Mouse (Mus musculus) right cerebral cortex, postnatal 14 days (tissue): ENCODE measurements around the gene Vmn2r25.
"Not testable (repeated sequence)": the region's sequence is repeated elsewhere in the genome, so short reads cannot be mapped to it uniquely, and the experiment has no call there.

Source experiments
- DNase-seq: peaks from one replicate; pipeline ENCODE4 v3.0.0; 2022

Vmn2r25 gene

DNA sequence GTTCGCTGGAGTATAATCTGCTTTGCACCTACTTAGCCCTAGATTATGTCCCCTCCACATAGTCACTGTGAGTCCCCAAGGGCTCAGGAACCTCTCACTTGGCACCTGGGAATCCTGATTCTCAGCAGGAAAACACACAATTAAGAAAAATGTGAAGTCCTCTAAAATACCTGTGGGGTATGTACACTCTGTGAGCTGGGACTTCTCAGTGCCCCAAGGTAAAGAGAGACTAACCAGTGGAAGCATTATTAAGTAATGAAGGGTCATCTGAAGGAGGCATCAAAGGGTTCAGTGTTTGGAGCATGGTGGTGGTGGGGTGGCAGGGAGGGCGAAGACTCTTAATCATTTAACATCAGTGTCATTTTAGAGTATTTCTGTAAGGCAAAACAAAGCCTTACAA, at the start of gene Vmn2r25:
Vmn2r25 (minus strand) TSS at position 101 of the 400 bp plus-strand sequence.
- DNase-seq, result not testable (repeated sequence)

DNA sequence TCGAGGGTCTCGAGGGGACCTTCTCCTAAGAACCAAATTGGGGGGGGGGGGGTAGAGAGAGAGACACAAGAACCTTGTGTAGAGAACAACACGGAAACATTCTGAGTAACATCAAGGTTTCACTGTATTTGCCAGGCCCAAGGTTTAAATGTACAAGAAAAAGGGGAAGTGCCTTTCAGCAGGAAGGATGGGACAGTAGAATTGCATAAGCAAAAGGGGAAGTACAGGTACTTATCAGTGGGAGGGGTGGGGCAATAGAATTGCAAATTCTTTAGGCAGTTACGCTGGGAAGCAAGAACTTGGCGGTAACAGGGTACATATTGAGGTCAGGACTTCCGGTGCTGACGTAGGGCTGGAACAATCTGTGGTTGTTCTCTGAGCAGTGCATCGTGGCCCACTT, 33.3 kb downstream of the Vmn2r25 start:
- DNase-seq, result no peak

DNA sequence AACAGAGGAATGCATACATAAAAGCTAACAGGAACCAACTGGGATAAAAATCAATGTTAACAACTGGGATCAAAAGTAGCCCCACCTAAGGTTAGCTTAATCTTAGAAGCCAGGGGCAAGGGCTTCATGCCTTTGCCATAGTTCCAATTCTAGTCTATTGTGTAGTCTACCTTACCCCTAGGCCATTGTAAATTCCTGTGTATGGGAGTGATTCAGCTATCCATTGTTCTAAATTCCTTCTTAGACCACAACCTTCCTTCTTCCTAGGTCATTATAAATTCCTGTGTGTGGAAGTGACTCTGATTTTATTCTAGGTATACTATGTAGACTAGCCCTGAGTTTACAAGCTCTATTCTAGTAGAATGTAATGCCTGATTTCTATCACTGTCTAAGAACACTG, 43.0 kb downstream of the Vmn2r25 start:
- DNase-seq, result not testable (repeated sequence)

DNA sequence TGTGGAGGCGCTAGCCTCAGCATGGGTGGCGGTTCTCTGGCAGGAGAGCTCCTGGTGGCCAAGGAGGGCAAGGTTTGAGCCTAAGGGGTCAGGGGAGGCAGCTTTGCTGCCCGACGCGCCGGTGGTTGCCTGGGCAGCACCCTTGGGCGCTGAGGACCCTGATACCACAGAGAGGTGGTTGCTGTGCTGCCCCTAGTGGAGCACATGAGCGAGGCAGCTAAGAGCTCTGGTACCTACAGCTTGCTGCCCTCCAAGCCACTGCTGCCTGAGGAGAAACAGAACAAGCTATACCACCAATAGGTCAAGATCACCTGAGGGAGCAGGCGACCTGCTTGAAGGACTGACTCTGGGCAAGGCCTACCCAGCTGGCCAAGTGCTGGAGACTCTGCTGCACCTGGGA, 59.5 kb downstream of the Vmn2r25 start:
- no peak for DNase-seq

DNA sequence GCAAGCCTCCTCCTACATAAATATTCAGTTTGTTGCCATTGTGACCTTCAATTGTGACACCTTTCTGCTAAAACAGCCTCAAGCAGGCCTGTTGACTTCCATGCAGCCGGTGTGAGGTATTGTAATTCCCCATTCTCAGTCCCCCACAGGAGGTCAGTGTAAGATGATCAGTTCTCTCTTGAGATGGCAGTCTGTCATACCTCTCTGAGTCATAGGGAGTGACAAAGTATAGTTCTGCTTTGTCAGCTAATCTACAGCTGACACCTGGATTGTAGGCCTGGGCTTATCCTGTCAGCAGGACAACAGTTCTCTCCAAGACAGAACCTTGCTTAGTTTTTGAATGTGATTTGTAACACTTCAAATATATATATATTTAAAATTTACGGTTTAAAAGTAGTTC, 68.4 kb downstream of the Vmn2r25 start:
- DNase-seq, result no peak

DNA sequence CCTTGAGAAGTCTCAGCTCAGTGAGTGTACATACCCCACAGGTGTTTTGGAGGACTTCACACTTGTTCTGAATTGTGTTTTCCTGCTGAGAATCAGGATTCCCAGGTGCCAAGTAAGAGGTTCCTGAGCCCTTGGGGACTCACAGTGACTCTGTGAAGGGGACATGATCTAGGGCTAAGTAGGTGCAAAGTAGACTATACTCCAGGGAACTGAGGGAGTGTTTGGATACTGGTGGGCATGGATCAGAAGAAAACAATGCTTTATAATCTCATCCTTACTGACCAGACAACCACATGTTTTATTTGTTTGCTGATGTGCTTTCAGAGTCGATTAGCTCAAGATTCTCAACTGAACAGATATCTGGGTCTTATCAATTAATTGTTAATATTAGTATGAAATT, 74.7 kb downstream of the Vmn2r25 start, which contains the start of gene Vmn2r24:
Vmn2r24 (plus strand) TSS at position 301 of the 400 bp plus-strand sequence.
- no peak for DNase-seq
